Mouse (Mus musculus) gastrocnemius, adult 18-20 months (tissue): ENCODE results near the gene Tlnrd1. TPM values are rescaled to one million over a fixed set of nuclear protein-coding genes. Genes with fewer than 3 reads are reported as not detected.
"Not testable (repeated sequence)": the region's sequence is repeated elsewhere in the genome, so short reads cannot be mapped to it uniquely, and the experiment has no call there.

ENCODE experiments used
- DNase-seq: peaks from one replicate; pipeline ENCODE4 v3.0.0; 2021; ENCODE audit warnings: low spot score
- long read RNA-seq, 2 experiments: library from polyadenylated mRNA; stranded (forward); transcript quantifications; one replicate each; pipeline ENCODE4 v2.0.0; 2021
- total RNA-seq, 2 experiments: library from RNA; stranded (reverse); gene quantifications; 2 replicates each; pipeline ENCODE4 v1.2.3; 2021

Gene Tlnrd1
- 1 to 10 TPM; 1.4 to 3.6 TPM for total RNA-seq
- long read RNA-seq, experiment 1, full-length matches to known transcripts = 7 of 7 reads
- long read RNA-seq, experiment 1, partial matches to known transcripts = 0 of 7 reads
- long read RNA-seq, experiment 1, other reads (novel, unspliced or antisense) = 0 of 7 reads
- long read RNA-seq, experiment 2, full-length matches to known transcripts = 4 of 4 reads
- long read RNA-seq, experiment 2, partial matches to known transcripts = 0 of 4 reads
- long read RNA-seq, experiment 2, other reads (novel, unspliced or antisense) = 0 of 4 reads

DNA sequence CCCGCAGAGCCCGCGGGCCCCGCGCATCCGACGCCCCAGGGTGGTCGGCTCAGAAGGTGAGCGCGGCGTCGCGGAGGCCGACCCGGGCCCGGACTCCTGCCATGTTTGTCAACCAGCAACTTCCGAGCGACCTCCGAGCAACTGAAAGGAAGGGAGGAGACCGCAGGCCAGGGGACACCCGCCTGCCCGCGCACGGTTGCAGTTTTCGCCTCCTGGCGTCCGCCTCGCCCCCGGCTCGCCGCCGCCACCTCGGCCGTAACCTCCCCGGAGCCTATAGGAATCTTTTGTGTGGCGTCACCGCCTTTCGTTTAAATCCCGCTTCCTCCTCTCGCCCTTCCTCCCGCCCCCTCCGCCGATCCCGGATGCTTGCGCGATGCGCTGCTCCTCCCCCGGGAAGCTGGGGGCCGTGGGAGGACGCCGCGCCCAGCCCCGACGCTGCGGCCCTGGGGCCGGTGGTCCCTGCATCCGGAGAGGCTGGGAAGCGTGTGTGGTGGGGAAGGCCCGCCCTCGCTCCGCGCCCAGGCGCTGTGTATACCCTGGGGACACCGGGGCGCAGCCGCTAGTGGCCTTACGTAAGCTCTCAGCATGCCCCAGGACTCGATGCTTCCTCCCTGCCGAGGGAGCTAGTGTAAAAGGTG is at the start of gene Tlnrd1, which contains the start of gene Mesd:
Tlnrd1 (minus strand) TSS at position 285 of the 638 bp plus-strand sequence.
Mesd (plus strand) TSS at position 446 of the 638 bp plus-strand sequence.
- peak; percentile 81 for DNase-seq

DNA sequence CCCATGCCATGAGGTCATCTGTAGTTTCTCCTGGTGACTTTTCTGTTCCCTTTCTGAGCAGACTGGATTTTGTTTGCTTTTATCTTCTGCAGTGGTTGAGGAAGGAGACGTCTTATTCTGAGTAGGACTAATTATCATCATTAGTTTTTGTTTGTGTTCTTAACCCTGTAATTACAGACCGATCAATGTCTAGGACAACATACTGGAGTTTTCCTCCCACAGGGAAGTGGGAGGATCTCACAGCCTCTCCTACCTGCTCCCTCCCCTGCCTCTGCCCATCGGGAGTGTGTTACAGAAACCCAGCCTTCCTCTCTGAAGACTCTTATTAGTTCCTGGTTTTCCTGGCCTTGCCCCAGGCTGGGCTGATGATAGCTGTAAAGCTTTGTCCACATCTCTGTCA is 37.5 kb upstream of the Tlnrd1 start:
- no peak for DNase-seq

DNA sequence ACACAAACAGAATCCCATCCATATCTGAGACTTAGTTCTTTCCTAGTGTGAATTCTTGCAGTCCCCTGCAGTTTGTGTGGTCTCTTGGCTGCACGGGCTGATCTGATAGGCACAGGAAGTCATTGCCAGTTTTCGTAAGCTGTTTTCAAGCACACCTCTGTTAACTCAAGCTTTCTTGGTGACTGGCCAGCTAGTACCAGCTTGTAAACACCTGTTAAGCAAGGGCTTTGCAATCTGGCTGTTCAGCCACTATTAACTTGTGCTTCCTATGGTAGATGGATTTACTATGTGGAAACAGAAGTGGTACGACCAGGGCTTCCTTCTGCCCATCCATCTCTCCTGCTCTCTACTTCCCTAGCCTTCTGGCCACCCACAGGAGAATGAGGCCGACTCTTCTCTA is 36.1 kb upstream of the Tlnrd1 start:
- no peak for DNase-seq

DNA sequence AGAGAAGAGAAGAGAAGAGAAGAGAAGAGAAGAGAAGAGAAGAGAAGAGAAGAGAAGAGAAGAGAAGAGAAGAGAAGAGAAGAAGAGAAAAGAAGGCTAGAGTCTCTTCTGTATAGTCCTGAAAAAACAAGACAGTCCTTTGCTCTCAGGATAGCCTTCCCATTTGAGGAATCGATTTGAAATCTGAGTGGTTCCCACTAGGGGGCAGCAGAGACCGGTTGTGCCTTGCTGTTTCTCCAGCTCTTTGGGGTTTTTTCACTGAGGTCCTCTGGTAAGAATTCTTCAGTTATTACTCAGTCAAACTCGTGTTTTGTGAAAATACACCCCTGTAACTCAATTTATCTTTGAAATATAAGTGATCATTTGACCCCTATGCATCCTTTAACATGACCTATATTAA is 30.5 kb upstream of the Tlnrd1 start:
- peak; percentile 86 for DNase-seq

DNA sequence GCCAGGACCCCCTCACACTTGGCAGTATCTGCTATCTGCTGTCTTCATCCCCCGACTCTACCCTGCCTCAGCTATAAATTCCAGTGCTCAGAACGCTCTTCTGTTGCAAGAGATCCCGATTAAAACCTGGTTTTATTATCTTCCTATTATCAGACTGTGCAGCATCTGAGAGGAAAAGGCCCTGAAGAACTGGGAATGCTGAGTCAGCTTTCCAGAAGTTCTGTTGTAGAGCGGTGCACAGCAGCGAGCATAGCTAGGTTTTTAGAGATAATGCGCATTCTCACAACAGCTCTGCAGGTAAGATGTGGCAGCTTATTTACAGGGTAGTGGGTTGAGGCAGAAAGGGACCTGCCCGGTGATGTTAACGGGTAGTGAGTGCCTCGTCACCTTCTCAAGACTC is 29.9 kb upstream of the Tlnrd1 start:
- no peak for DNase-seq

DNA sequence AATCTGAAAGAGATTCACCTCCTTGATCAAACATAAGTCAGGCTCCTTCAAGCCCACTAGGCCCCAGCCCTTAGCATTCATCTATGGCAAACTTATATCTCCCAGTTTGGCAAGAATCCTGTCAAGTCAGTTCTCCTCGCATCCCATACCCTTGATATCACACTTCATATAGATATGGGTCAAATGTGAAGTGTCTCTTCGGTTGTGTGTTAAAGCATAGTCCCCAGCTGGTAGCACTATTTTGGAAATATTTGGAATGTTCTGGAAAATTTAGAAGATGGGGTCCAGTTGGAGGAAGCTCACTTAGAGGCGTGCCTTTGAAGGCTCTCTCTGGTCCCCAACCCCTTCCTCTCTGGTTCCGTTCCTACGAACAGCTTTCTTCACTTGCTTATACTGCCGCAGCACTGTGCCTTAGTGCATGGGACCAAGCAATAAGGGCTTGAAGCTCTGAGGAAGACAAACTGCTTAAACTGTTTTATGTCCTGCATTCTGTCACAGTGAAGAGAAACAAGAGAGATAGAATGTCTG is 29.4 kb upstream of the Tlnrd1 start:
- DNase-seq = no peak

DNA sequence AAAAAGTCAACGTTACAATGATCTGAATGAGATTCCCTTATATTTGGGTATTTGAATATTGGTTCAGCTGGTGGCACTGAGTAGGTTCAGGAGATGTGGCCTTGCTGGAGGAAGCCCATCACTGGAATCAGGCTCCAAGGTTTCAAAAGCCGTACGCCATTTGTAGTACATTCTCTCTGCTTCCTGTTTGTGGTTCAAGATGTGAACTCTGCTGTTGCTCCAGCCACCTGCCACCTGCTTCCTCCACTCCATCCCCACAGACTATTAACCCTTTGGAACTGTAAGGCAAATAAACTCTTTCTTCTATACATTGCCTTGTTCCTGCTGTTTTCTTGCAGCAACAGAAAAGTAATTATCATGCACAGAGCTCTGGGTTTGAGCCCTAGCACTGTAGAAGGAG is 27.8 kb upstream of the Tlnrd1 start:
- DNase-seq = no peak

DNA sequence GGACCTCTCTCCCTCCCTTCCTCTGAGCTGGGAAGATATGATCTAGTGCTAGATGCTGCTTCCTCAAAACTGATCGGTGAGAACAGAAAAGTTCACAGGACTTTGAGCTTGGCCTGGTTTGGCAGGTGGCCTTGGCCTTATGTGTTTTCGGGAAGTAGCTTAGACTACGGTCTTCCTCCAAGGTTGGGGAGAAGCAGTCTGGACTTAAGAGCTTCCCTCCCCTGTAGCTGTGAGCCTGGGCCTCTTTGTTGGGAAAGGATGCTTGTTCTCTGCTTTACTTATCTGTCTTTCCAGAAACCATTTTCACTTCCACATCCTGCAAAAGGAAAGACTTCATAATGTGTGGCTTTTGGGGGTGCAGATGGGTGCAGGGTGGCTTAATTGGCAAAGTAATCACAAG is 20.7 kb upstream of the Tlnrd1 start:
- no peak for DNase-seq

DNA sequence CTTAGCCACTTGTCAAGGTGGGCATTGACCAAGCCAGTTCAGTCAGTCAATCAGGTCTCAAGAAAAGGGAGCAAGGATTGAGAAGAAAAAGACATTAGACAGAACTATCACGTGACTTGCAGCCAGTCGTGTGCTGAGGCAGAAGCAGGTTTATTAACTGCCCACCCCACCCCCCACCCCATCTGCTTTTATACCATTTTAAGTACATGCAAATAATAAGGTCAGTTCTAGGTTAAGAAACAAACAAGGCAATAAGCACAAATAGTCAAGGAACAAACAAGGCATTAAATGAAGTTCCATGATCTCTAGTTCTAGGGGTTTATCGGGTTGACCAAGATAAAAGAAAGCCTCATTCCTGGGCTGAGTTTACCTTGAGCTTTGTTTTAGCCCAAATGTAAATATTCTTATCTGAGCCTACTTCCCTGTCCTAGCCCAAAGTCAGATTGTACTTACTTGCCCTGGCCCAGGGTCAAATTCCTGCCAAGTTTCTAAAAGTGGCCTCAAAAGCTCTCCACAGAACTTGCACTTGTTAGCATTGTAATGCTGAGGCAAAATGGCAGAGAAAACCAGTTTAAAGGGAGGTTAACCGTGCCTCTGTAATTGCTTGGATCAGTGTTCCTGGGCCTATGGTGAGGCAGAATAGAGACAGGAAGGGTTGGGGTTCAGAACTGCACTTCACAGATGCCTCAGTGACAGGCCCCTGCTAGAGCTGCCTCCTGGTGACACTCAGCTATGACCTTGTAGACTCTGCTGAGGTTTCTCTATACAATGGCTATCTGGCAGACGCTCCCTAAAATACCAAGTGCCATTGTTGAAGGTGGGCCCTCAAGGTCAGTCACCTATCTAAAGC is 18.4 kb upstream of the Tlnrd1 start:
- no peak for DNase-seq

DNA sequence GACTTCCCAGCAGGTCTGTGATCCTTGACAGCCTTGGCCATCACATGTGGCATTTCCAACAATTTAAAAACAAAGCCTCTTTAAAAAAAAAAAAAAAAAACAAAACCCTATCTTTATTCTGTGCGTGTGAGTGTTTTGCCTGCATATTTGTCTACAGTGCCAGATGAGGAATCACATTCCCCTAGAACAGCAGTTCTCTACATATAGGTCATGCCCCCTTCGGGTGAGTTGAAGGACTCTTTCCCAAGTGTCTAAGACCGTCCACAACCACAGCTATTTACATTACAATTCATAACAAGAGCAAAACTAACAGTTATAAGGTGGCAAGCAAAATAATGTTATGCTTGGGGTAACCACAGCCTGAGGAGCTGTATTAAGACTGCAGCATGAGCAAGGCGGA is 17.3 kb upstream of the Tlnrd1 start:
- DNase-seq = no peak

DNA sequence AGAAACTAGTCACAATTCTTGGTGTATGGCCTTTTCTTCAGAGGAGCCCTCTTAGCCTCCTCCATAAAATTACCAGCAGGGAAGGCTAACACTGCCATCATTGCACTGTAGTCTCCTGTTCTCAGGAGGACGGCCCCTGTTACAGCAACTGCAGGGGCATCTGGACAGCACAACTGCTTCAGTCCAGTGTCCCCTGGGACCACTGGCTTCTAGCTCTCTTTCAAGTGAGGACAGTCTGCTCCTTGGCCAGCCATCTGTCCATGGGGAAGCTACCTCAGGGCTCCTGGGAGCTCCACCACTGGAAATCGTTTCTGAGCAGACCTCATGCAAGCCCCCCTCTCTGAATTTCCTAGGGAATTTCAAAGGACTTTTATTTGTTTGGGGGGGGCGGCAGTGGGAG is 16.4 kb upstream of the Tlnrd1 start:
- DNase-seq = no peak

DNA sequence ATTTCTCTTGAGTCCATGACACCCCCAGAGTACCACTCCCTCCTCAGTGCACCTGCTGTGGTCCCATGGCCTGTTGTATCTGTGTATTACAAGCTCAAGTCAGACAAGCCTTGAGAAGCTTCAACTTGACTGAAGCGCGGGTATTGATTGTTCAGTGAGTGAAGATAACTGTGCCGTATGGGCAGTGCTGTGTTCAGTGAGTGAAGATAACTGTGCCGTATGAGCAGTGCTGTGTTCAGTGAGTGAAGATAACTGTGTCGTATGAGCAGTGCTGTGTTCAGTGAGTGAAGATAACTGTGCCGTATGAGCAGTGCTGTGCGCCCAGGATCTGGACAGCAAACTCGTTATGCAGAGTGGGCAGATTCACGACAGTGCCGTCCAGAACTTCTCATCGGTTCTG is 14.2 kb upstream of the Tlnrd1 start:
- no peak for DNase-seq

DNA sequence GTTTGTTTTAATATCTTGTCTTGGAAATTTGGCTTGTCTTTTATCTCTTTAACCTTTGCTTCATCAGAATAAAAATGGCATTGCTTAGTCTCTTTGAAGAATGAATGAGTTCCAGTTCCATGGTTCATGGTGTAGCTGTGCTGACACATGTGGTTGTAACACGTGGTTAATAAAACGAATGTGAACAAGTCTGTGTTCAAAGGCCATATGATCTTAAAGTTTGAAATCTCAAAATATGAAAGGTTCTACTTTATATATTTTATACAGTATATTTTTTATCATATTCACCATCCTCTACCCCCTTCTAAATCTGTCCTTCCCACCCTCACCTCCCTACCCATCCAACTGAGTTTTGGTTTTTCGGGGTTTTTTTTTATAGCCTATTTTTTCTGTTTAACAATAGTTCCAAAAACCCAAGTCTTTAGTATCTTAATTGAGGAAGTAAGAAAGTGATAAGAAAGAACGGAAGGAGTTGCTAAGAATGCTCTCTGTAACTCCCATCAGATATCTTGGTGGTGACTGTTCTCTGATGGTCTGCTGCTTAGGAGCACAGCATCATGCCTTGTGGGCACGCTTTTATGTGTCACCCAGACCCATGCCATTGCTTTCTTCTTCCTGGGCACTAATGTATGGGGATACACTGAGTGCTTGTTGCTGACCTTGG is 12.1 kb upstream of the Tlnrd1 start:
- no peak for DNase-seq

DNA sequence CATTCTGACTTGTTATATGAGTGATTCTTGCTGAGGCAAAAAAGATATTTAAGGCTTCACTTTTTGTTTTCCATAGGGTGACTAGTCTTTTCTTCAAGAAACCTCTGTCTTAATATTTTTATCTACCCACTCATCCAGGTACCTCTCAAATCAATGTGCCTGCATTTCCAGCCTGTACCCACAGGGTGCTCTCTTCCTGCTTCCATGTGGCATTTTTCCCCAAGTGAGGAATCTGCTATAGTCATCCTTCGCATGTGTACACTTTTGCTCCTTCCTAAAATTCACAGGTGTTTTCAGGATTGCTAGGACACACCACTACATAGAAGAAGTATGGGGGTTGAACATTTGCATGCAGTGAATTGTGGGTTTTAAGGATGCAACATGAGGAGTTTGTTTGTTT is 10.2 kb upstream of the Tlnrd1 start:
- DNase-seq = no peak

DNA sequence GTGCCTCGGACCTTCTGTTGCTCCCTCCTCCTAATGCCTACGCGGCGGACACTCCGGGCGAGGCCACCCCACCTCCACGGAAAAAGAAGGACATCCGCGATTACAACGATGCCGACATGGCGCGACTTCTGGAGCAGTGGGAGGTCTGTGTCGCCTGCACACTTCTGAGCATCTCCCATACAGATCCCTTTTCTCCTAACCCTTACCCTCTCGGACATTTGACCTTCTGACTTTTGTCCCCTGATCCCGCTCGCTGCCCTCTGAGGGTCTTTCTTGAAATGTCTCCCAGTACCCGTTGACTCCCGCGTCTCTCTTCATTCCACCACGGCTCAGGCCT is 8.2 kb upstream of the Tlnrd1 start:
- no peak for DNase-seq

DNA sequence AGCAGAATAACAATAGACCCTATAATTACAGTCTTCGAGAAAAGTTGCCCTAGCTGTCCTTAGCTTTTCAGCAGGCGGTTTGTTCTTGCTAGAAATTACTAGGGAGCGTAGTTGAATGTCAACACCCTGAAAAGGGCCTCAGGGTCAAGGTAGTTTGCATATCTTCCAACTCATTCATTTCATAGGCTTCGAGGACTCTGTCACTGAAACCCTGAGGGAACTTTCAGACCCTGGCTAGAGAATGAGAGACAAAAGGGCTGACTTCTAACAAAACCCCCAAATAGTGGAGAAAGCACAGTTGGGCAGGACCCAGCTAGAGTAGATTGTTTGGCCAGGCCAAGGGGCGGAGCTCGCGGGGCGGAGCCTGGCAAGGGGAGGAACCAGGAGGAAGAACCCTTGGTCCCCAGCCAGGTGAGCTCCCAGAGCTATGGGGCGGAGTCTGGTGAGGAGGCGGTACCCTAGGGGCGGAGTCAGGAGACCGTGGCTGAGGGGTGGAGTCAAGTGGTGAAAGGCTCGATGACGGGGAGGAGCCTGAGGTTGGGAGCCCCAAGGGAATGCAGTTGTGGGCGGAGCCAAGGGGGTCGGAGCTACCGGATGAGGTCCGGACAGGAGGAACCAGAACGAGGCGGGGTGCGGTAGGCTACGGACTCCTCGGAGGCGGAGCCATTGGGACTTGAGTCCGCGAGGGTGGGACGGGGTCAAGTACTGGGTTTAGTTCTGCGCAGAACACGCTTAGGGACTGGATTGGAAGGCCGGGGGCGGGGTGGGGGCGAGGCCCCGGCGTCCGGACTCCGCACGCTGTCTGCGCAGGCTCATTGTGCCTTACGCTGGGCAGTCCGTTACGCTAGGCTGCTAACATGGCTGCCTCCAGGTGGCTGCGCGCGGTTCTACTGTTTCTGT is 7.6 kb upstream of the Tlnrd1 start:
- peak; percentile 100 for DNase-seq

DNA sequence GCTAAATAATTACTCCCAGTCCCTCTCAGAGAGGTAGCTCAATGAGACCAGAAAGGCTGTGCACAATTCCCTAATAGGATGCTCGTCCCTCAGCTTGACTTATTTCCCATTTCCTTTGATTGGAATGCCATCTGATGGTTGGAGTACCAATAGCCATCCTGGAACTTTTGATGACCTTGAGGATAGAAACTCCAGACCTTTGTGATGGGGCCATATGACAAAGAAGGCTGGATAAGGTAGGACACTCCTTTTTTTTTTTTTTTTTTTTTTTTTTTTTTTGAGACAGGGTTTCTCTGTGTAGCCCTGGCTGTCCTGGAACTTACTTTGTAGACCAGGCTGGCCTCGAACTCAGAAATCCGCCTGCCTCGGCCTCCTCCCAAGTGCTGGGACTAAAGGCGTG is 5.8 kb upstream of the Tlnrd1 start:
- DNase-seq = not testable (repeated sequence)

DNA sequence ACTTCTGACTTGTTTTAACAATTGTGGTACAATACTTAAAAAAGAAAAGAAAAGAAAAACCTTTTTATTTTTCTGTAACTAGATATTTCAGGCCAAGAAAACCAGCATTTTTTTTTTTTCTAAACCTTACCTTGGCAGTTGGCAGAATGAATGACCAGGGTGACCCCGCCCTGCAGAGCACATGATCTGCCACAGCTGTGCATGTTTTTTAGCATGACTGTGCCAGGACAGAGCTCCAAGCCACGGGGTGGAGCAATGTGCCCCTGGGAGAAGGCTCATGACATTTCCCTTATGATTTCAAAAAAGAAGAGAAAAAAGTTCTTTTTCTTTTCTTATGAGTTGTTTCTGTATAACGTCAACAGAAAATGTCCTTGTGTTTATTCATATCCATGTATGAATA is 5.3 kb upstream of the Tlnrd1 start:
- peak; percentile 73 for DNase-seq

DNA sequence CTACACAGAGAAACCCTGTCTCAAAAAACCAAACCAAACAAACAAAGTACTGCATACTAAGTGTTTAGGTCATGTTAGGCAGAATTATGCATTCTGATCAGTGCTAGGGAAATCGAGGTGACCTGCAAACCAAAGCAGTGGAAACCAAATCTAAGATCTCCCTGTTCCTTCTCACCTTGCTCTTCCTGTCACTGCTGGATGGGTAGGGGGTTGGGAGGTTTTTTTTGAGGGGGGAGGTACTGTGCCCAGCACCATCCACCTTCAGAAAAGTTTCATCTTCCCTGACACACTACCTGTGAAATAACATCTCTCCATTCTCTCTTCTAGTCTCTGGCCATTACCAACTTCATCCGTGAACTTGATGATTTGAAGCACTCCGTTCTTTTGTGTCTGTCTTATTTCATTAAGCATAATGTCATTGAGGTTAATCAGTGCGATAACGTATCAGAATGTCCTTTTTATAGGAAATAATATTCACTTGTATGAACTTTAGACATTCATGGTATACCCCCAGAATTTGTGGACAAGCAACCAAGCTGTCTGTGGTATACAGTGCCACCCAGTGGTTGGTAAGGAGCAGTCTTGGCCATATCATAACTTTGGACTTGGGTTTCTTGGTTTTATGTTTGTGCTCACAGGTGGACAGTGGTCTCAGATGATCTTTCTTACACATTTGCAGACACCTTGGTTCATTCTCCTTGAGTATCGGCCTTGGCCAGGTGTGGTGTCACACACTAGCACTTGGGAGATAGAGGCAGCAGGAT is 2.4 kb upstream of the Tlnrd1 start:
- no peak for DNase-seq

DNA sequence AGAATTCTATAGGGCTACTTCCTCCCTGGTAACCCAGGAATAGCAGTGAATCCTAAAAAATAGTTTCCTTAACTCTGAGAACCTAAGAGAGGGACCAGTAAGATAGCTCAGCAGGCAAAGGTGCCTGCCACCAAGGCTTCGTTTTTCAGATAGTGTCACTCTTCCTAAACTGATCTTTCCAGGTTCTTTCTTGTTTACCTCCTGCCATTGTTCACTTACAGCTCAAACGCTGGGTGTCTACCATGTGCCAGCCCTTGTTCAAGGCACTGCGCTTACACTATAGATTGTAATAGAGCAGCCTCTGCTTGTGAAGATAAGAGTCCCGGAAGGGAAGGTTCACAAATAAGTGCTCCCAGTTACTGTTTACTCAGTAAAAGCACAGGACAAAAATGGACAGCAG is 1.7 kb upstream of the Tlnrd1 start:
- no peak for DNase-seq
